Mouse (Mus musculus) brain, embryonic 14.5 days (tissue): Measurements from ENCODE around the gene Tmem178.

ENCODE experiments used
- CTCF ChIP-seq: fragments of 200-500 bp; IDR thresholded peaks from 2 replicates; pipeline ENCODE4 v1.5.1; 2012; ENCODE audit warnings: inconsistent platforms, mild to moderate bottlenecking, moderate library complexity, borderline replicate concordance; ENCODE audit not compliant: insufficient read depth, insufficient read length; ENCODE audit errors: extremely low read depth
- POLR2A ChIP-seq: fragments of 200-500 bp; IDR thresholded peaks from 2 replicates; pipeline ENCODE4 v1.6.1; 2012; ENCODE audit warnings: mild to moderate bottlenecking, inconsistent platforms, borderline replicate concordance; ENCODE audit not compliant: poor library complexity, insufficient read depth, insufficient read length, severe bottlenecking; ENCODE audit errors: extremely low read depth

- TF ChIP-seq CTCF: no peak
- no peak for TF ChIP-seq POLR2A
Observed at GRCm38 (mm10) chr17:80998958-80999357, 54.5 kb downstream of the Tmem178 start.
